Comparison of ENCODE assay signal across 11 mouse cellular contexts in the genomic region with DNA sequence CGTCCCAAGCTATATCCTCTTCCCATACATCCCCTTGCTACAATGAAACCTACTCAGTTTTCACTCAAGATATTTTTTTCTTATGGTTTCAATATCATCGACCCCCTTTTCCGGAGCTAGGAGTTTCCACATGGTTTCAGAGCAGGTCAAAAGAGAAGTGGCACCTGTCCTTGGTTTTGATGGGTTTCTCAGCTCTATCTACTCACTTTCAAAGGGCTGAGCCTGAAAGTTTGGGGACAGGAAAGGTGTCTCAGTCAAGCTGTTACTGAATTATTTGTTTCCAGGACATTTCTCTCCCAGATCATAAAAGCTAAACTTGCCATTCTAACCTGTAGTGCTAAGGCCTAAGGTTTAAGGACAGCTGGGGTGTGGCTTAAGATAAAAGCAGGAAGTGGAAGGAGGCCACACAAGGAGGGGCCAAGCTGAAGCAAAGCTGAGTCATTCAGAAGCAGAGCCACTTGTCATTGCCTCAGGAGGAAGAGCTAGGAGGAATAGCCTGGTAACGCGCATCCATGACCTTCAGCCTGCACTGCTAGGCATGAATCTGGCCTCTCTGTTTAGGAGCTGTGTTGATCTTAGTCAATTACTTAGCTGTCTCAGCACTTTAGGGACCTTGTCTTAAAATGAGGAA. TPM values are rescaled to one million over a fixed set of nuclear protein-coding genes. Genes with fewer than 3 reads are reported as not detected.
DNase-seq lines count a peak whose midpoint lies in the region; ATAC-seq and TF ChIP-seq lines count a peak whose summit lies in the region.
"Had no signal": no experiment of that assay in that cellular context is flagged by ENCODE, and none has a peak within 500 bp of the region (broad histone marks: within the 10 kb centered on the region; RNA-seq: fewer than 3 reads in every experiment).

No protein-coding gene starts in this region.

- H3K9ac ChIP-seq in liver, embryonic 11.5 days (ENCODE audit: low read depth, low read length) = no peak overlapping the region
- H3K9ac ChIP-seq in forebrain, embryonic 11.5 days (ENCODE audit: low read length) = no peak overlapping the region
- H3K9ac ChIP-seq: embryonic facial prominence, embryonic 12.5 days; hindbrain, embryonic 12.5 days had no signal

- H3K4me3 ChIP-seq in bone marrow macrophage, adult 2 months (ENCODE audit: insufficient read depth, low read length) = no peak overlapping the region
- no peak overlapping the region for H3K4me3 ChIP-seq in liver, embryonic 11.5 days (ENCODE audit: low read depth, low read length)
- H3K4me3 ChIP-seq in forebrain, embryonic 11.5 days (ENCODE audit: low read depth, low read length) = no peak overlapping the region
- H3K4me3 ChIP-seq: embryonic facial prominence, embryonic 12.5 days; hindbrain, embryonic 12.5 days; layer of hippocampus, adult 2 months had no signal

- H3K9me3 ChIP-seq in liver, embryonic 11.5 days (ENCODE audit: control insufficient read depth, low read length) = no peaks in the 10 kb centered on the region
- H3K9me3 ChIP-seq in forebrain, embryonic 11.5 days (ENCODE audit: control insufficient read depth, low read length) = no peaks in the 10 kb centered on the region
- H3K9me3 ChIP-seq: embryonic facial prominence, embryonic 12.5 days; hindbrain, embryonic 12.5 days had no signal

- TF ChIP-seq POLR2A in bone marrow macrophage, adult 2 months (IDR thresholded peaks at IDR 0.05; ENCODE audit: borderline replicate concordance, low read depth, low read length) = no peak

- DNase-seq in adrenal gland, adult 8-10 months = peak; percentile 11
- no peak for DNase-seq in adrenal gland, postnatal 25 days
- DNase-seq in liver, embryonic 11.5 days (ENCODE audit: low spot score) = no peak
- DNase-seq in naive thymus-derived CD4-positive, alpha-beta T cell, adult 2 months (ENCODE audit: low read depth) = peak; percentile 22
- DNase-seq in layer of hippocampus, adult 18-20 months (ENCODE audit: low spot score in 2 of 2) = no peak
- DNase-seq in forebrain, embryonic 11.5 days (ENCODE audit: low spot score) = no peak
- DNase-seq in neural tube, embryonic 10.5 days (ENCODE audit: extremely low spot score, low spot score) = no peak

- no peak overlapping the region for H3K4me2 ChIP-seq in liver, embryonic 11.5 days
- H3K4me2 ChIP-seq in forebrain, embryonic 11.5 days (ENCODE audit: low read depth, low read length, severe bottlenecking) = no peak overlapping the region
- H3K4me2 ChIP-seq: embryonic facial prominence, embryonic 12.5 days; hindbrain, embryonic 12.5 days had no signal

- ATAC-seq in liver, embryonic 11.5 days (replicated peaks; ENCODE audit: low FRiP score) = peak; percentile 75
- no peak for ATAC-seq in forebrain, embryonic 11.5 days (replicated peaks; ENCODE audit: low FRiP score)

- no peaks in the 10 kb centered on the region for H3K36me3 ChIP-seq in liver, embryonic 11.5 days (ENCODE audit: control insufficient read depth, insufficient read depth, low read length)
- H3K36me3 ChIP-seq in forebrain, embryonic 11.5 days (ENCODE audit: control insufficient read depth, insufficient read depth, low read length) = no peaks in the 10 kb centered on the region
- H3K36me3 ChIP-seq: embryonic facial prominence, embryonic 12.5 days; hindbrain, embryonic 12.5 days had no signal

- H3K27ac ChIP-seq in bone marrow macrophage, adult 2 months (ENCODE audit: insufficient read depth, low read depth, low read length) = peak overlapping the region; percentile 48
- no peak overlapping the region for H3K27ac ChIP-seq in liver, embryonic 11.5 days (ENCODE audit: low read depth, low read length)
- no peak overlapping the region for H3K27ac ChIP-seq in forebrain, embryonic 11.5 days (ENCODE audit: low read depth, low read length)
- H3K27ac ChIP-seq: embryonic facial prominence, embryonic 12.5 days; hindbrain, embryonic 12.5 days; layer of hippocampus, adult 2 months had no signal

- TF ChIP-seq CTCF in bone marrow macrophage, adult 2 months (IDR thresholded peaks at IDR 0.05; ENCODE audit: low read depth, low read length) = no peak

- H3K4me1 ChIP-seq in bone marrow macrophage, adult 2 months (ENCODE audit: control insufficient read depth, insufficient read depth, low read length) = peaks cover 42% of the 10 kb centered on the region
- no peaks in the 10 kb centered on the region for H3K4me1 ChIP-seq in liver, embryonic 11.5 days (replicated peaks; ENCODE audit: control insufficient read depth, insufficient read depth, low read length)
- no peaks in the 10 kb centered on the region for H3K4me1 ChIP-seq in forebrain, embryonic 11.5 days (replicated peaks; ENCODE audit: control insufficient read depth, insufficient read depth, low read length)
- H3K4me1 ChIP-seq: embryonic facial prominence, embryonic 12.5 days; hindbrain, embryonic 12.5 days had no signal

- H3K27me3 ChIP-seq in liver, embryonic 11.5 days (replicated peaks; ENCODE audit: control insufficient read depth, insufficient read depth, low read length) = no peaks in the 10 kb centered on the region
- no peaks in the 10 kb centered on the region for H3K27me3 ChIP-seq in forebrain, embryonic 11.5 days (ENCODE audit: control insufficient read depth, insufficient read depth, low read length)
- H3K27me3 ChIP-seq: embryonic facial prominence, embryonic 12.5 days; hindbrain, embryonic 12.5 days had no signal

- WGBS in liver, embryonic 11.5 days = 63% methylated on average over 5 of the region's 5 CpGs
- 94% methylated on average over 5 of the region's 5 CpGs for WGBS in forebrain, embryonic 11.5 days

RNA-seq across cellular contexts. Expression of gene Cd86, which starts 39.2 kb away (rescaled TPM):
- total RNA-seq in adrenal gland, adult 8-10 months (2022) = 1 to 10 TPM; 1.3 to 3.3 (median 2.3) TPM
- 0.55 and 0.62 TPM in 2 replicates for total RNA-seq in adrenal gland, postnatal 25 days (2021)
- 29.1 and 31.7 TPM in 2 replicates for polyA plus RNA-seq in bone marrow macrophage, adult 2 months (2012; ENCODE audit: insufficient read depth, insufficient read length, missing spikeins)
- 4.5 and 4.6 TPM in 2 replicates for polyA plus RNA-seq in liver, embryonic 11.5 days (2014; fragmentation: Nextera tagmentation; extraction: Ambion mirVana)
- total RNA-seq in layer of hippocampus, adult 18-20 months (2021) = 1 to 10 TPM in 1 of 2 experiments, under 1 TPM in 1; 0.99 to 1.4 TPM
- polyA plus RNA-seq in forebrain, embryonic 11.5 days (2014; fragmentation: Nextera tagmentation; extraction: Ambion mirVana) = 1.4 and 1.7 TPM in 2 replicates

Comparison
In these comparisons a context has a peak if more than half of its experiments do, and no peak if none do; other contexts are left out.
1. DNase-seq: peak in adrenal gland, adult 8-10 months (single experiment) and naive thymus-derived CD4-positive, alpha-beta T cell, adult 2 months (single experiment); none in adrenal gland, postnatal 25 days (single experiment), liver, embryonic 11.5 days (single experiment), layer of hippocampus, adult 18-20 months (0 of 2), forebrain, embryonic 11.5 days (single experiment) and neural tube, embryonic 10.5 days (single experiment).